Mouse (Mus musculus): Measurements from ENCODE around the gene Lamp5. TPM values are rescaled to one million over a fixed set of nuclear protein-coding genes. Genes with fewer than 3 reads are reported as not detected.

Lamp5 gene
- 0.03 and 0.04 TPM in 2 replicates for polyA plus RNA-seq (2012; rRNA removed)

GRCm38 (mm10) chr2:136051688-136052289 is at the start of gene Lamp5:
Gene Lamp5 (plus strand): TSS chr2:136052239.

Measured in liver, embryonic 18 days (tissue).